Mouse (Mus musculus): ENCODE results near the gene 4930432M17Rik.

GRCm38 (mm10) chr3:121725651-121726050, 55.1 kb downstream of the 4930432M17Rik start:
- TF ChIP-seq POLR2A (IDR thresholded peaks at IDR 0.05; ENCODE audit: extremely low read depth, insufficient read depth, low read length) (no peak), CTCF (IDR thresholded peaks at IDR 0.05; ENCODE audit: low read depth, low read length) (no peak)

Data from liver, adult 2 months (tissue).